Mouse (Mus musculus): ENCODE measurements around the gene Gm13288.

GRCm38 (mm10) chr4:88849698-88850097, 44.4 kb downstream of the Gm13288 start, which contains the start of gene Ifna1:
- TF ChIP-seq ZNF384 (IDR thresholded peaks at IDR 0.05; ENCODE audit: low read depth, low read length) (no peak), ZC3H11A (IDR thresholded peaks at IDR 0.05; ENCODE audit: borderline replicate concordance, low read depth, low read length) (no peak), MAFK (IDR thresholded peaks at IDR 0.05; ENCODE audit: insufficient read depth, low read depth, low read length) (no peak)
